Mouse (Mus musculus): ENCODE measurements at regions not wholly inside any gene's neighbourhood (a gene's known extent, or its start where the extent isn't known, plus 50 kb on each side); places are given as distances from the start of the nearest gene placed in this dataset.

DNA sequence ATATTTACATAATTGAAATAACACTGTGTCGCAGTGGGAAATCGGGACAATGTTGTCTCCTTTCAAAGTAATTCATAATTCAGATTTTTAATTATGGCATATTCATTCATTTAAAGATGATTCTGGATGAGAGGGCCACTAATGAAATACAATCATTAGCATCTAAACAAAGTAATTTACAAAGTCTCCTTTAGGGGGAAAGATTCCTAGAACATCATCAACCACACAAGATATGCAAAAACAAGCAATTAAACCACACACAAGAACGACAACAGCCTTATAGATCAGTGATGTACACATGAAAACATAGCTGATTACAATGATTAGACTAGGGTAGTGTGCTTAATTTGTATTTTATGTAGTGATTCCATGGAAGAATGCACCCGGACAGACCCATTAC is 231.2 kb downstream of the Mbip start:
- TF ChIP-seq CTCF (IDR thresholded peaks at IDR 0.05; ENCODE audit: borderline replicate concordance, control insufficient read depth, extremely low read depth, insufficient read depth, low read length, poor library complexity) (no peak), POLR2A (IDR thresholded peaks at IDR 0.05; ENCODE audit: control insufficient read depth, extremely low read depth, insufficient read depth, low read length, poor library complexity) (no peak)

Data from thymus, adult 2 months (tissue).